Mouse (Mus musculus): ENCODE data around the gene Tmem189. TPM values are rescaled to one million over a fixed set of nuclear protein-coding genes. Genes with fewer than 3 reads are reported as not detected.
A peak's percentile ranks its signal among the peaks of the same experiment; 100 is the strongest.

Gene Tmem189
- total RNA-seq (2021) = 10 to 100 TPM; 13.0 to 14.9 TPM
- long read RNA-seq, experiment 1, transcript Tmem189-201 (6 exons, 2,329 nt) = major isoform, 32 of 36 reads
- long read RNA-seq, experiment 1, partial matches to known transcripts = 2 of 36 reads
- long read RNA-seq, experiment 1, other reads (novel, unspliced or antisense) = 1 of 36 reads
- long read RNA-seq, experiment 2, transcript Tmem189-201 (6 exons, 2,329 nt) = major isoform, 45 of 49 reads
- long read RNA-seq, experiment 2, partial matches to known transcripts = 1 of 49 reads
- long read RNA-seq, experiment 2, other reads (novel, unspliced or antisense) = 2 of 49 reads

DNA sequence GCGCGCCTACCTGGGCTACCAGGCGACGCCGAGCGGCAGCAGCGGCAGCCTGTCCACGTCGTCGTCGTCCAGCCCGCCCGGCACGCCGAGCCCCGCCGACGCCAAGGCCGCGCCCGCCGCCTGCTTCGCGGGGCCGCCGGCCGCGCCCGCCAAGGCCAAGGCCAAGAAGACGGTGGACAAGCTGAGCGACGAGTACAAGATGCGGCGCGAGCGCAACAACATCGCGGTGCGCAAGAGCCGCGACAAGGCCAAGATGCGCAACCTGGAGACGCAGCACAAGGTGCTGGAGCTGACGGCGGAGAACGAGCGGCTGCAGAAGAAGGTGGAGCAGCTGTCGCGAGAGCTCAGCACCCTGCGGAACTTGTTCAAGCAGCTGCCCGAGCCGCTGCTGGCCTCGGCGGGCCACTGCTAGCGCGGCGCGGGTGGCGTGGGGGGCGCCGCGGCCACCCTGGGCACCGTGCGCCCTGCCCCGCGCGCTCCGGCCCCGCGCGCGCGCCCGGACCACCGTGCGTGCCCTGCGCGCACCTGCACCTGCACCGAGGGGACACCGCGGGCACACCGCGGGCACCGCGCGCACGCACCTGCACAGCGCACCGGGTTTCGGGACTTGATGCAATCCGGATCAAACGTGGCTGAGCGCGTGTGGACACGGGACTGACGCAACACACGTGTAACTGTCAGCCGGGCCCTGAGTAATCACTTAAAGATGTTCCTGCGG lies at the start of gene Tmem189:
Gene Tmem189, minus strand, starts transcription at position 322 of the 718 bp plus-strand sequence.
- intact Hi-C loops (cut with DNase I) = loop anchor here (10.0 kb wide), 1 partner anchor 325 kb away; the partner anchor contains the start of gene Ripor3
- no peak for TF ChIP-seq CTCF (IDR thresholded peaks at IDR 0.05)
- peak within 1 kb of the TSS; percentile 98 for H3K27ac ChIP-seq
- peak; percentile 88 for DNase-seq
- peak within 1 kb of the TSS; percentile 93 for H3K4me3 ChIP-seq

GRCm38 (mm10) chr2:167739030-167739429 lies 49.4 kb upstream of the Tmem189 start:
- H3K4me3 ChIP-seq = no peak overlapping the region
- TF ChIP-seq CTCF (IDR thresholded peaks at IDR 0.05) = no peak
- peak; percentile 67 for DNase-seq
- intact Hi-C loops (cut with DNase I) = loop anchor here (5.0 kb wide), 1 partner anchor 37 kb away; no protein-coding TSS in a partner anchor
- peak overlapping the region; percentile 79 for H3K27ac ChIP-seq

- intact Hi-C loops (cut with DNase I) = loop anchor here (5.0 kb wide), 1 partner anchor 33 kb away; no protein-coding TSS in a partner anchor
- no peak for TF ChIP-seq CTCF (IDR thresholded peaks at IDR 0.05)
These were observed 45.2 kb upstream of the Tmem189 start for GRCm38 (mm10) chr2:167734861-167735260.

DNA sequence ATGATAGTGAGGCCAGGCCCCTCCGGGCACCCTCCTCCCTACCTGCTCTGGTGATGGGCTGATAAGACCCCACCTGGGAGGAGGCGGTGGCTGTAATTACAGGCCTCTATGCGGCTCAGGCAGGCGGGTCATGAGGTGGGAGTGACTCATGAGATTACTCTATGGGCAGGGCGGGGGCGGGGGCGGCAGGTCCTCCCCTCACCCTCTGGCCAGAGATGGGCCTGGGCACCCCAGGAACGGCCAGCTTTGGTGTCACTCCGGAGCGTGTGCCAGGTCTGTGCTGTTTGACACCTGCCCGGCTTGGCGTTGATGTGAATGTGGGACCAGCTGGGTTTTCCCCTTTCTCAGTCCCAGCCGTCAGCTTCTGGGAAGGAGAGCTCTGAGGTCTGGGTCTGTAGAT lies 41.5 kb upstream of the Tmem189 start:
- no peak for TF ChIP-seq CTCF (IDR thresholded peaks at IDR 0.05)
- DNase-seq = peak; percentile 81
- Histone ChIP-seq H3K4me3 (no peak overlapping the region), H3K27ac (peak overlapping the region; percentile 71)
- intact Hi-C loops (cut with DNase I) = no loop called here

More at GRCm38 (mm10) chr2:167734861-167735260, 45.2 kb upstream of the Tmem189 start:
- DNase-seq = no peak
- no peak overlapping the region for H3K27ac ChIP-seq
- H3K4me3 ChIP-seq = no peak overlapping the region

- no peak overlapping the region for H3K27ac ChIP-seq
- intact Hi-C loops (cut with DNase I) = no loop called here
- H3K4me3 ChIP-seq = no peak overlapping the region
- TF ChIP-seq CTCF (IDR thresholded peaks at IDR 0.05) = no peak
- no peak for DNase-seq
These were observed 40.4 kb upstream of the Tmem189 start for GRCm38 (mm10) chr2:167730036-167730435.

GRCm38 (mm10) chr2:167727161-167727560 lies 37.5 kb upstream of the Tmem189 start:
- Histone ChIP-seq H3K27ac (no peak overlapping the region), H3K4me3 (no peak overlapping the region)
- intact Hi-C loops (cut with DNase I) = no loop called here
- TF ChIP-seq CTCF (IDR thresholded peaks at IDR 0.05) = no peak
- no peak for DNase-seq

DNA sequence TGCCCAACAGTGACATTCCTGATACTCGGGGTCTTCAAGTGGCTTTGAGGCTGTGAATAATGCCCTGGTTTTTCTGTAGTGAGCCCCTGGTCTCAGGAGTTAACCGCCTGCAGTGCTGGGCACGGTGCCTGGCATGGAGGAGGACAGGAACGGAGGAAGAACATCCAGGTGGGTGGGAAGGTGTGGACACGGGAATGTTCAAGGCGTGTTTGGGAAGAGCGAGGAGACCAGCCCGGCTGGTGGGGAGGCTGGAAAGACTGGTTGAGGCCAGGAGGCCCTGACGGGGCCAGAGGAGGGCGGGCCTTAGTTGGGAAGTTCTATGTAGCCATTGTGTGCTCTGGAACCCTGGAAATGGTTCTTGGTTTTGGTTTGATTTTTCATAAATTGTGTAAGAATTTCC lies 36.3 kb upstream of the Tmem189 start:
- no peak for DNase-seq
- intact Hi-C loops (cut with DNase I) = no loop called here
- H3K4me3 ChIP-seq = no peak overlapping the region
- no peak for TF ChIP-seq CTCF (IDR thresholded peaks at IDR 0.05)
- no peak overlapping the region for H3K27ac ChIP-seq

- Histone ChIP-seq H3K27ac (no peak overlapping the region), H3K4me3 (no peak overlapping the region)
- no peak for TF ChIP-seq CTCF (IDR thresholded peaks at IDR 0.05)
- DNase-seq = no peak
- intact Hi-C loops (cut with DNase I) = no loop called here
These were observed 34.1 kb upstream of the Tmem189 start for GRCm38 (mm10) chr2:167723589-167724206.

- no peak for DNase-seq
- no peak for TF ChIP-seq CTCF (IDR thresholded peaks at IDR 0.05)
- Histone ChIP-seq H3K27ac (peak overlapping the region; percentile 13; the same call in 1 of the 2 replicates), H3K4me3 (no peak overlapping the region)
- intact Hi-C loops (cut with DNase I) = no loop called here
These were observed 32.9 kb upstream of the Tmem189 start for GRCm38 (mm10) chr2:167722538-167722937.

- DNase-seq = no peak
- no peak for TF ChIP-seq CTCF (IDR thresholded peaks at IDR 0.05)
- intact Hi-C loops (cut with DNase I) = no loop called here
- no peak overlapping the region for H3K4me3 ChIP-seq
- no peak overlapping the region for H3K27ac ChIP-seq
These were observed 31.7 kb upstream of the Tmem189 start for GRCm38 (mm10) chr2:167721159-167721882.

- no peak for TF ChIP-seq CTCF (IDR thresholded peaks at IDR 0.05)
- Histone ChIP-seq H3K27ac (no peak overlapping the region), H3K4me3 (no peak overlapping the region)
- intact Hi-C loops (cut with DNase I) = no loop called here
- no peak for DNase-seq
These were observed 29.9 kb upstream of the Tmem189 start for GRCm38 (mm10) chr2:167719520-167719919.

DNA sequence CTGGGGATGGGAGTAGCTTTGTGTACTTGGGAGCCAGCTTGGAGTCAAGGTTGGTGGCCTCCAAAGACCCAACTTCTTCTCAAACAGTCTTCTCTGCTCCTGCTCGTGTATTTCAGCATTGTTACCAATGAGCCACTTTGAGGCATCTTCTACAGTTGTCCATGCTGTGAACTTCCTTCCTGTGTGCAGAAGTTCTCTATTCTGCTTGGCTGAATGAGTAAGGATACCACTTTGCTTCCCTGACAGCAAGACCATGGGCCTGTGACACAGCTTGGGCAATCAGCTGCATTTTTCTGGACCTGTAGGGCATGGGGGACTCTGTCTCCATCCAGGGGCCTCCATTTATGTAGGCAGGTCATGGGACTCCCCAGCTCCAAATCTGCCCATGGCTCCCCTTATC lies 27.6 kb upstream of the Tmem189 start:
- Histone ChIP-seq H3K4me3 (no peak overlapping the region), H3K27ac (no peak overlapping the region)
- TF ChIP-seq CTCF (IDR thresholded peaks at IDR 0.05) = no peak
- no peak for DNase-seq
- intact Hi-C loops (cut with DNase I) = no loop called here

All from gastrocnemius, adult 2 months (tissue).